Mouse (Mus musculus) neural tube, embryonic 14.5 days (tissue): ENCODE measurements at regions not wholly inside any gene's neighbourhood (a gene's known extent, or its start where the extent isn't known, plus 50 kb on each side); places are given as distances from the start of the nearest gene placed in this dataset.

Source experiments
- ATAC-seq: fragments of 200-750 bp; cut with Nextera tagmentation; 2 replicates; pipeline ENCODE4 v1.8.0; 2017; ENCODE audit warnings: low read depth, mild to moderate bottlenecking, moderate TSS enrichment, moderate library complexity
- H3K27ac ChIP-seq: fragments of 300-500 bp; sonication (generic); 2 replicates; pipeline ENCODE4 v1.5.1; 2014; ENCODE audit warnings: low read depth, mild to moderate bottlenecking, control low read depth, low read length, moderate library complexity, mixed read lengths
- H3K27me3 ChIP-seq: fragments of 300-500 bp; sonication (generic); 2 replicates; pipeline ENCODE4 v1.6.1; 2014; ENCODE audit warnings: low read length; ENCODE audit not compliant: control insufficient read depth, insufficient read depth
- H3K36me3 ChIP-seq: fragments of 300-500 bp; sonication (generic); 2 replicates; pipeline ENCODE4 v1.6.1; 2014; ENCODE audit warnings: low read length, mixed read lengths; ENCODE audit not compliant: control insufficient read depth, insufficient read depth
- H3K4me1 ChIP-seq: fragments of 300-500 bp; sonication (generic); 2 replicates; pipeline ENCODE4 v1.6.1; 2014; ENCODE audit warnings: low read length; ENCODE audit not compliant: control insufficient read depth, insufficient read depth
- H3K4me2 ChIP-seq: fragments of 300-500 bp; sonication (generic); 2 replicates; pipeline ENCODE4 v1.6.1; 2014; ENCODE audit warnings: mild to moderate bottlenecking, low read depth, low read length, control low read depth
- H3K4me3 ChIP-seq: fragments of 300-500 bp; sonication (generic); 2 replicates; pipeline ENCODE4 v1.5.1; 2014; ENCODE audit warnings: low read depth, low read length, control low read depth, mixed read lengths
- H3K9ac ChIP-seq: fragments of 300-500 bp; sonication (generic); replicated peaks from 2 replicates; pipeline ENCODE4 v1.6.1; 2014; ENCODE audit warnings: low read depth, mild to moderate bottlenecking, control low read depth, low read length, mixed read lengths
- H3K9me3 ChIP-seq: fragments of 300-500 bp; sonication (generic); 2 replicates; pipeline ENCODE4 v1.6.1; 2016; ENCODE audit warnings: low read length; ENCODE audit not compliant: control insufficient read depth
- WGBS: fragments of 180-500 bp; shearing (Covaris S2); extraction: QIAGEN DNeasy Blood & Tissue Kit; methylation state at CpG from one replicate; pipeline ENCODE4 v1.1.7; 2014; 5-methylcytosine and 5-hydroxymethylcytosine counted together

DNA sequence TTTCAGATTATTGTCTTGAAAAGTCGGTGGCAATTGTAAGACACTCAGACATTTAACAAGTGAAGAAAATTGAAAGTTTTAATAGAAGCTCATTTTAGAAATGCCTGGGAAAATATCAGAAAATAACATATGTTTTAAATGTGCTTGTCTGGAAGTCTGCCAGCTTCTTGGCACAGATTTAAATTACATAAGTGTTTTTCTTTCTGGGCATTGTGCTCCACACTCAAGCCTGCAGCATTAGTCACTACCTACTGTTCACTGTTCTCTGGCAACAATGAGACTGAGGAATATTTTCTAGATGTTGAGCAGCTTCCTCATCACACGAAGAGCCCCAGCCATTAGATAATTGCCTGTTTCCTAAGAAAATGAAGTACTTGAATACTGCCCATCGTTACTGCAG lies 170.3 kb upstream of the Zwint start:
- no peak for ATAC-seq
- no peak overlapping the region for H3K27ac ChIP-seq
- WGBS = 78% methylated on average over 3 of the region's 3 CpGs

DNA sequence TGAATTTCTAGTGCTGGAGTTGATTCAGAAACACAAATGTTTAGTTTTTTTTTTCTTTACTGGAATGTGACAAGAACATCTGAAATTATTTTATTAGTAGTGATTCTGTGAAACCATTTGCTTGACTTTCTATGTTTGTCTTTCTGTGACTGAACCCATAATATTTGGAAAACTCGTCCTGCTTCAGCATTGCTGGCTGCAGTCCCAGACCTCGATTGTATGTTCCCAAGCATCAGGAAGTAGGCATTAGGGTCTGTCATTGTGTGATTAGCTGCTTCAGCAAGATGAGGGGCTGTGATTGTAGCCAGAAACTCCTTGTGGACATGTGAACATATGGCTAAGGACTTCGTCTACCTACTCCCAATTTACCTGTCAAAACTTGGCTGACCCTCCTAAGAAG lies 122.2 kb upstream of the Zwint start:
- Histone ChIP-seq H3K27ac (no peak overlapping the region), H3K4me2 (no peak overlapping the region), H3K4me3 (no peak overlapping the region), H3K4me1 (no peaks in the 10 kb centered on the region), H3K27me3 (no peaks in the 10 kb centered on the region), H3K36me3 (no peaks in the 10 kb centered on the region), H3K9ac (no peak overlapping the region), H3K9me3 (no peaks in the 10 kb centered on the region)
- 73% methylated on average over 3 of the region's 3 CpGs for WGBS
- ATAC-seq = no peak

More for the DNA sequence above, 170.3 kb upstream of the Zwint start:
- Histone ChIP-seq H3K4me3 (no peak overlapping the region), H3K4me1 (no peaks in the 10 kb centered on the region), H3K36me3 (no peaks in the 10 kb centered on the region), H3K4me2 (no peak overlapping the region), H3K9me3 (no peaks in the 10 kb centered on the region), H3K27me3 (no peaks in the 10 kb centered on the region), H3K9ac (no peak overlapping the region)

DNA sequence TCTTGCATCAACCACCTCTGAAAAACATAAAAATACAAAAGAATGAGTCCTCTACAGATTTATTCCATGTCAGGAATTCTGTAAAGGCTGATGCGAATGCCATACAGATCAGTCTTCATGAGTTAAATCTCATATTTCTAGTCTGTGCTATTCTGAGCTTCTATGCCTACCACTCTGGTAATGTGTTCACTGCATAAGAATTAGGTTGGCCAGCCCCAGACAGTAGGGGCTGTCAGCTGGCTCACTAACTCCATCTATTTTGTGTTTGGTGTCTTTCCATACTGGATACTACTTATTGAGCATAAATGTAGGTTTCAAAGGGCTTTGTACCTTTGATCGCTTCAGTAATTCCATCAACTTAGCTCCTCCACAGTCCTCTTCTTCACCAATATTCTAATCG lies 121.2 kb upstream of the Zwint start:
- 81% methylated on average over 3 of the region's 3 CpGs for WGBS
- Histone ChIP-seq H3K27ac (no peak overlapping the region), H3K9ac (no peak overlapping the region), H3K4me2 (no peak overlapping the region), H3K4me1 (no peaks in the 10 kb centered on the region), H3K36me3 (no peaks in the 10 kb centered on the region), H3K4me3 (no peak overlapping the region), H3K9me3 (no peaks in the 10 kb centered on the region), H3K27me3 (no peaks in the 10 kb centered on the region)
- ATAC-seq = no peak

DNA sequence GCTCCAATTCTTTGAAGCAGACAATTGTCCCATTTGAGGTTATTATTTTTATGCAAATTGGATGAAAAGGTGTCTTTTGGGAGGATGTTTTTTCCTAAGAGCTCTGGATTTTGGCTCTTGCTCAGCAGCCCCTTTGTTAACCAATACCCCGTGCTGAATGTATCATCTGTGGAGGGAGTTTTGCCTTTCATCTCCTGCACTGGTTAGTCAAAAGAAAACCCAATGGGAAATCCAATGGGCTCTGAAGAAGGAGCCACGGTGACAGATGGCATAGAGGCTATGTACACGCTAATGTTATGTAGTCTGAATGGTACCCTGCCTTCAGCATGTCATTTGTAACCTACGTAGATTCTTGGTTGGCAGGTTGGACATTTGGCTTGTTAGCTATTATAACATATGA lies 120.8 kb upstream of the Zwint start:
- 84% methylated on average over 4 of the region's 4 CpGs for WGBS
- no peaks in the 10 kb centered on the region for H3K27me3 ChIP-seq
- H3K4me2 ChIP-seq = no peak overlapping the region
- no peak for ATAC-seq
- H3K27ac ChIP-seq = no peak overlapping the region
- no peak overlapping the region for H3K4me3 ChIP-seq
- no peak overlapping the region for H3K9ac ChIP-seq
- no peaks in the 10 kb centered on the region for H3K9me3 ChIP-seq
- H3K4me1 ChIP-seq = no peaks in the 10 kb centered on the region
- no peaks in the 10 kb centered on the region for H3K36me3 ChIP-seq

DNA sequence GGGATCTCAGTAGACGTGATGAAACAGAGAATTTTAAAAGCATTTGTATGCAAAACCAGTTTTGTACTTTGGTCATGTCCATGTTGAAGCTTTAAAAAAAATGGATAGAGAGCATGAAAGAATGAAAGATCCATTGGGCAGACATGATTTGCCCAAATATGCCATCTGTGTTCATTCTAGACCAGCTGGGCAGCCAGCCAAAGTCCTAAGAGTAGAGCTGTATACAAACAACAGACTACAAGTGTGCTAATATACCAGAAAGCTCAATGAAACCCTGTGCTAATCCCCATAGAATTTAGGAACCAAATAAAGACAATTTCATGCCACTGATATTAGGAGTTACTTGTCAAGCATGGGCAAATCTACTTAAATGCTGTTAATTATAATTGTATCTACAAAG lies 105.1 kb upstream of the Zwint start:
- Histone ChIP-seq H3K27me3 (no peaks in the 10 kb centered on the region), H3K9me3 (no peaks in the 10 kb centered on the region), H3K4me2 (no peak overlapping the region), H3K4me1 (no peaks in the 10 kb centered on the region), H3K4me3 (no peak overlapping the region), H3K27ac (no peak overlapping the region), H3K36me3 (no peaks in the 10 kb centered on the region), H3K9ac (no peak overlapping the region)
- 69% methylated on average over 1 of the region's 1 CpGs for WGBS
- no peak for ATAC-seq

DNA sequence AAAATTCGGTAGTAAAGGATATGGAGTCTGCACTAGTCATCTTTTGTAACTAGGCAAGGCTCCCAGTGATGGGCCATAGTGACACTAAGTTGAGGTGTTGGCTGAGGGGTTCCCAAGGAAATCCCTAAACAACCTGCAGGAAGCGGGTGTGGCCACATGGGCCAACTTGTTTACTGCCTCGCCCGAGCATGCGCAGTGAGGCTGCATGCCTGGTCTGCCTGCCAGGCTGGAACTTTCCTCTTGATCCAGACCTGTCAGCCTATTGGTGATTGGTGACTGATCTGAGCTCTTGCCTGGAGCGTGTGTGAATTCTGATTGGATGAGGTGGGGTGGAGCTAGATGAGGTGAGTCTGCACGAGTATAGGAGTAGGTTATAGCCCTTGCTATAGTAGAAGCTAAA lies 103.1 kb upstream of the Zwint start:
- no peaks in the 10 kb centered on the region for H3K36me3 ChIP-seq
- no peak overlapping the region for H3K4me2 ChIP-seq
- H3K27ac ChIP-seq = no peak overlapping the region
- 81% methylated on average over 7 of the region's 7 CpGs for WGBS
- no peak overlapping the region for H3K4me3 ChIP-seq
- no peak overlapping the region for H3K9ac ChIP-seq
- no peak for ATAC-seq
- no peaks in the 10 kb centered on the region for H3K9me3 ChIP-seq
- H3K27me3 ChIP-seq = no peaks in the 10 kb centered on the region
- no peaks in the 10 kb centered on the region for H3K4me1 ChIP-seq

DNA sequence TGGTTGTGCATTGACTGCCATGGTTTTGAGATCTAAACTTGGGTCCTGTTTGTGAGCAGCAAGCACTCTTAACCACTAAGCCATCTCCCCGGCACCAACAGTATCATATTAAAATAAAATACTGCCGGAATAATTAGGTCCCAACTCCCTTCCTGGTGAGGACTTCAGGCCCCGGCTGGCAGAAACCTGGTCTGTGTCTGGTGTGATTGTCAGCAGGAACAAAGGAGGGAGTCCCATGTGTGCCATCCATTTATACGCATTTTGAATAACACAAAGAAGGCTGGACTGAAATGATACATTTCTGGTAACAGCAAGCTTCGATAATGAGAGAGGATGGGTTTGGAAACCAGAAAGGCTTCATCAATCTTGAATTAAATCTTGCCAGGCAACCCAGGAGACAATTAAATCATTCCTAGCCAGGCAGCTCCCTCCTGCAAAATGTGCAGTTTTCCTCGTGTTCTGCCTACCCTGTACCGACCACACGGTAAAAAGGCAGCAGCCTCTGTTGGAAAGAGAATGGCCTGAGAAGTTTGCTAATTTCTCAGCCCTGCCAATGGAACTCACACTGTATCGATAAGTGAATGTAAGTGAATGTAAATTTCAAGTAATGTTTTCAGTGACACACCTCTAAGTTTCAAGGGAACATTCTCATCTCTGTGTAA lies 80.5 kb upstream of the Zwint start:
- ATAC-seq = peak; percentile 81
- H3K27ac ChIP-seq = no peak overlapping the region
- H3K36me3 ChIP-seq = no peaks in the 10 kb centered on the region
- H3K4me1 ChIP-seq = no peaks in the 10 kb centered on the region
- H3K4me3 ChIP-seq = no peak overlapping the region
- H3K9ac ChIP-seq = no peak overlapping the region
- 33% methylated on average over 9 of the region's 9 CpGs for WGBS
- H3K4me2 ChIP-seq = no peak overlapping the region
- H3K9me3 ChIP-seq = no peaks in the 10 kb centered on the region
- no peaks in the 10 kb centered on the region for H3K27me3 ChIP-seq

DNA sequence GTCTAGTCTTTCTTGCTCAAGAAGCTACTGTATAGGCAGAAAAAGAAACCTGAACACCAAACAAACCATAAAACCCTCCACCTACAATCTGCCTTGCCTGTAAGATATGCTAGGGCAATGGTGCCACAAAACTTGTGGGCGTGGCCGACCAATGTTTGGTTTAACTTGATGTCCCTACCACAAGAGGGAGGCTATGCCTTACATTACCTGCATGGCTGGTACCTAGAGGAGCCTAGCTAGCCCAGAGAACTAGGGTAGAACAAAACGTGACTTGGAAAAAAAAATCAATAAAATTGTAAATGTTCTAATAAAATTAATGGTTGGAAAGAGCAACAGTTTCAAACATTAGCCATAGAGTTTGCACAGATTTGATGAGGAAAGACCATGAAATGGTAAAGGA lies 76.9 kb upstream of the Zwint start:
- H3K4me2 ChIP-seq = no peak overlapping the region
- no peak overlapping the region for H3K4me3 ChIP-seq
- no peaks in the 10 kb centered on the region for H3K4me1 ChIP-seq
- H3K36me3 ChIP-seq = no peaks in the 10 kb centered on the region
- no peaks in the 10 kb centered on the region for H3K27me3 ChIP-seq
- no peak overlapping the region for H3K27ac ChIP-seq
- no peak for ATAC-seq
- no peak overlapping the region for H3K9ac ChIP-seq
- H3K9me3 ChIP-seq = no peaks in the 10 kb centered on the region
- WGBS = 87% methylated on average over 3 of the region's 3 CpGs

DNA sequence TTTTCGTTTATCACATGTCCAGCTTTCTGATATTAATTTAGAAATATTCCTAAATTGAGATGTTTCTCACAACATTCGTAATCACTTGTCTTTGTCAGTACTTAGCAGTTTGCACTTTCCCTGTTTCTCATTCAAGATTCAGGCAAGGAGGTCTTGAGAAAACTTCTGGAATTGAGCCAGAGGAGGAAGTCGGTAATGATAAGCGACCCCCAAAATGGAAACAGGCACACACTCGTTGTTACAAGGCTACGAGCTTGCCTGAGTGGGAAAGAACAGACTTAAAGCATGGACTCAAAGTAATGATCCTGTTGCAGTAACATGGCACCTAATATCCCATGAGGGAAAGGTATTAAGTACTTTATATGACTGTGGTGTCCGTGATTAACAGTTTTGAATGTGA lies 76.1 kb upstream of the Zwint start:
- WGBS = 66% methylated on average over 7 of the region's 7 CpGs
- H3K4me2 ChIP-seq = no peak overlapping the region
- ATAC-seq = no peak
- no peaks in the 10 kb centered on the region for H3K4me1 ChIP-seq
- no peak overlapping the region for H3K27ac ChIP-seq
- no peaks in the 10 kb centered on the region for H3K27me3 ChIP-seq
- H3K9me3 ChIP-seq = no peaks in the 10 kb centered on the region
- H3K4me3 ChIP-seq = no peak overlapping the region
- no peak overlapping the region for H3K9ac ChIP-seq
- no peaks in the 10 kb centered on the region for H3K36me3 ChIP-seq
